Mouse (Mus musculus): ENCODE measurements around the gene Klkb1. TPM values are rescaled to one million over a fixed set of nuclear protein-coding genes. Genes with fewer than 3 reads are reported as not detected.

Klkb1 gene
- not detected in 2 replicates for polyA plus RNA-seq (2015; fragmentation: Nextera tagmentation; extraction: Ambion mirVana)

DNA sequence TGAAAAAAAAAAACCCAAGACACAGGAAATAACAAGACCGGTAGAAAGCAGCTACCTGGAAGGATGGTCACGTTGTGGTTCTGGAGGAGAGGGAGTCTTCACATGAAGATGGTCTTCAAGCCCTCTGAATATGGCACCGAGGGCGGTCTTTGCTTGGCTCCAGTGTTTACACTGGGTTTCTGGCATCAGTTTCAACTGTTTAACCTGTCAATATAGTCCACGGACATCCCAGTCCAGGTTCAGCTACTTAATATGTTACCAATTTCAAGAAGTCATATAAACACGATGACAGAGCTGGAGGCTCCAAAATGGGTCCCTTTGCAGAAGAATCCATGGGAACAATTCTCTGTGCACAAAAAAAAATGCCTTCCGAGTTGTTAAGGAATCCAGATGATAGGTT lies at the start of gene Klkb1:
TSS of gene Klkb1 (minus strand) at position 173 of the 400 bp plus-strand sequence.

DNA sequence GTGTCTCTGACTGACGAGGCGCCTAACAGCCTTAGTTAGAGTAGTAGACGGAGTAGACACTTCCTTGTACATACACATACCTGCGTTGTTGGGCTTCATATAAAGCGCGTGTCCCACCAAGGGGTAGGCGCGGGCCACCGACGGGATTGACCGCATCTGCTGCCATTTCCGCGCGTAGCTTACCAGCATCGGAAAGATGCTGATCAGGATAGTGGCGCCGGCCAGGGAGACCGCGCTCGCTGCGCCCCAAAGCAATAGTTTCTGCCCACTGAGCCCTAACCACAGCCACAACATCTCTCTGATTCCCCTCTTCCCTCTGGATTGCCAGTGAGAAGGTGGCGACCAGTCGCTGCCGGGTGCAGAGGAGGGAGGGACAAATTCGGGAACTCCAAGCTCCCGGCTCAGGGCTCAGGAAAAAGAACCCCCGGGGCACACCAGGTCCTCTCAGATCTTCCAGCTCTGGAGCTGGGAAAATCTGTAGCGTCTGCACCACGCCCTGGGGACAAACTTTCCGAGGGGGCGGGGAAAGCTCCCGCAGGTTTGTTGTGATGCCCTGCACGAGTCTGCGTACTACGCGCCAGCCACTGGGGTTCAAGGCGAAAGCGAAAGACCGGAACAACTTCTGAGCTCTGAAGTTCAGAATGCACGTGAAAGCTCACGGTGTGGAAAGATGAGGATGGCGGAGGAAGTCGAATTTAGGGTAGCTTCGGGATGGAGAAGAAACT lies 38.2 kb upstream of the Klkb1 start, which contains the start of gene Cyp4v3:
TSS of gene Cyp4v3 (minus strand) at position 532 of the 725 bp plus-strand sequence.

DNA sequence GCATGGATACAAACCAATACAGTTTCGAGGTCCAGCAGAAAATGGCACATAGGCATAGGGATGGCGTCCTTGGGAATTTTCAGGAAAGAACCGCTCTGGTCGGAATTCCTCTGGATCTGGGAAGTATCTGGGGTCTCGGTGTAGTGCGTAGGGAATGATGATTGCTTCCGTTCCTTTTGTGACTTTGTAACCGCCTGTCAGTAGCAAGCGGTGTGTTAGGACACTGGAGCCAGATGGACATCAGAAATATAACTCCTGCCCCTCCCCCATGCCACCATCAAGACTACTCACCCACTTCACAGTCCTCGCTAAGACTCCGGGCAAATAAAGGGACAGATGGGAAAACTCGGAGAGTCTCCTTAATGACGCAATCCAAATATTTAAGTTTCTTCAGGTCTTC lies 13.7 kb upstream of the Klkb1 start, which contains the start of gene Gm45753:
TSS of gene Gm45753 (minus strand) at position 101 of the 400 bp plus-strand sequence.

DNA sequence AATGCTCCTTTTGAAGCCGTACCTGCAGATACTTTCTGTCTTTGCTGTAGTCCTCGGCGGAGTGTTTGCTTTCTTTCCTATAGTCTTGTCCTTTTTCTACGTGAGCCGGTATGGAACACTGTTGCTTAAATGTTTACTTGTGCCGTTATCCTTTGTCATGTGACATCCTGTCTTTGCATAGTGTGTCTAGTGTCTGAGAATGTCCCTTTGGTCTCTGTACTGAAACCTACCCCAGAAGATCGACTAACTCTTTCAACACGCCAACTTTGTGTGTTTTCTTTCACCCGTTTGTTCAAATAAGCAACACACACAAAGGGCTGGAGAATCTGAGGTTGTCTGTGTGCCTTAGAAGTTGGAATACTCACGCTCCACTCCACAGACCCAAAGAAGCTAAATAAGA lies 32.7 kb downstream of the Klkb1 start, which contains the start of gene F11:
TSS of gene F11 (minus strand) at position 112 of the 400 bp plus-strand sequence.

Other genes starting within 250 kb of the Klkb1 start
- not detected in 2 replicates for gene Mtnr1a, start 225.7 kb downstream of the Klkb1 start, polyA plus RNA-seq (2015; fragmentation: Nextera tagmentation; extraction: Ambion mirVana)
- gene F11, start 32.8 kb downstream of the Klkb1 start, polyA plus RNA-seq (2015; fragmentation: Nextera tagmentation; extraction: Ambion mirVana) = not detected in 2 replicates
- gene Gm45753, start 13.6 kb upstream of the Klkb1 start, polyA plus RNA-seq (2015; fragmentation: Nextera tagmentation; extraction: Ambion mirVana) = not detected in 2 replicates
- gene Cyp4v3, start 38.4 kb upstream of the Klkb1 start, polyA plus RNA-seq (2015; fragmentation: Nextera tagmentation; extraction: Ambion mirVana) = 1.0 and 1.5 TPM in 2 replicates
- gene Fam149a, start 87.4 kb upstream of the Klkb1 start, polyA plus RNA-seq (2015; fragmentation: Nextera tagmentation; extraction: Ambion mirVana) = 2.2 and 2.4 TPM in 2 replicates
- gene Tlr3, start 116.2 kb upstream of the Klkb1 start, polyA plus RNA-seq (2015; fragmentation: Nextera tagmentation; extraction: Ambion mirVana) = 1.7 and 1.9 TPM in 2 replicates
- gene Sorbs2, start 212.9 kb upstream of the Klkb1 start, polyA plus RNA-seq (2015; fragmentation: Nextera tagmentation; extraction: Ambion mirVana) = 34.5 and 42.8 TPM in 2 replicates